Mouse (Mus musculus): ENCODE results near the gene Klk1b5.

The Klk1b5 gene

GRCm38 (mm10) chr7:44253023-44253616 lies 37.4 kb downstream of the Klk1b5 start:
- in situ Hi-C loops (cut with MboI, MseI) = loop anchor here (10.0 kb wide), 1 partner anchor 1262 kb away; the partner anchor contains the start of gene Nucb1

DNA sequence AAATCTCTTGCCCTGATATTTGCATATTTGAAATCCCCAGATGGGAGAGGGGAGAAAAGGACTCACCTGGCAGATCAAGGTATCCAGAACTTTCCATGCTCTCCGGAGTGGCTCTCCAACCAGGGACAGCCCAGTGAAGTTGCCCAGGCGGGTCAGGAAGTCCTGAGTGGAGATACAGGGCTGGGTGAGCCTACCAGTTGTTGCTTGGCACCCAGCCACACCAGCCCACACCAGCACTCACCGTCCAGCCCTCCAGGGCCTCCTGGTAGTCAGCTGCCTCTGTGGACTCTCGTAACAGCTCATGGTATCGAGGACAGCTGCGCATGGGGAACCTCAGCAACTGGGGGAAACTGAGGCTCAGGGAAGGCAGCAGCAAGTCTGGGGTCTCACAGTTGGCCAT lies 39.2 kb downstream of the Klk1b5 start:
- in situ Hi-C loops (cut with MboI, MseI) = loop anchor here (10.0 kb wide), 1 partner anchor 1260 kb away; the partner anchor contains the start of gene Nucb1

GRCm38 (mm10) chr7:44257278-44257677 lies 41.5 kb downstream of the Klk1b5 start, which contains the start of gene Acp4:
TSS of gene Acp4 (minus strand) at chr7:44257378.
- in situ Hi-C loops (cut with MboI, MseI) = loop anchor here (10.0 kb wide), 1 partner anchor 1258 kb away; the partner anchor contains the start of gene Nucb1

- in situ Hi-C loops (cut with MboI, MseI) = loop anchor here (5.0 kb wide), 1 partner anchor 222 kb away; no protein-coding TSS in a partner anchor
Measured at GRCm38 (mm10) chr7:44260410-44260809, 44.7 kb downstream of the Klk1b5 start.

DNA sequence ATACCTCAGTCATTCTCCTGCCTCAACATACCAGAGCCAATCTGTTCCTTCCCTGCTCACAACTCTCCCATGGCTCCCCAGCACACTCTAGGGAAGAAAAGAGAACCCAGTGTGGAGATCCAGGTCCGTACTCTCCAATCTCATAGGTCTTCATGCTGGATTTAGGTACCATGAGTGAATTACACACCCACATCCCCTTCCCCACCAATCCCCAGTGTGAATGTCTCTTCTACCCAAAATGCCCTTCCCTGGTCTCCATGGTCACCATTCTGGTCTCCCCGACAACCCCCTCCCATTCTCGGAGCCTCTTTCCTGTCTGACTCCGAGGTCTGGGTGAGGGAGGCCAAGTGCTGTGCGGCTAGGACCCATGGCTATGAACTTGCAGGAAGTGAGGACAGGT lies 45.4 kb downstream of the Klk1b5 start, which contains the start of gene Gm15517:
Gm15517 (plus strand) TSS at position 301 of the 400 bp plus-strand sequence.
- in situ Hi-C loops (cut with MboI, MseI) = loop anchor here (5.0 kb wide), 1 partner anchor 221 kb away; no protein-coding TSS in a partner anchor

- in situ Hi-C loops (cut with MboI, MseI) = loop anchor here (5.0 kb wide), 1 partner anchor 219 kb away; no protein-coding TSS in a partner anchor
Measured at GRCm38 (mm10) chr7:44262791-44263643, 47.3 kb downstream of the Klk1b5 start.

GRCm38 (mm10) chr7:44268117-44268516 lies 52.4 kb downstream of the Klk1b5 start:
- in situ Hi-C loops (cut with MboI, MseI) = loop anchor here (5.0 kb wide), 2 partner anchors 44 to 84 kb away; partner anchors contain the start of gene Shank1

GRCm38 (mm10) chr7:44269397-44269796 lies 53.7 kb downstream of the Klk1b5 start:
- in situ Hi-C loops (cut with MboI, MseI) = loop anchor here (5.0 kb wide), 2 partner anchors 43 to 83 kb away; partner anchors contain the start of gene Shank1
